Mouse (Mus musculus): Measurements from ENCODE around the gene Gpd2. TPM values are rescaled to one million over a fixed set of nuclear protein-coding genes. Genes with fewer than 3 reads are reported as not detected.

Gene Gpd2
- polyA plus RNA-seq, 1 experiment from 2014 or later, result 27.6 TPM

- Histone ChIP-seq H3K36me3 (no peaks in the 10 kb centered on the region), H3K9ac (replicated peaks) (no peak overlapping the region), H3K4me2 (replicated peaks) (no peak overlapping the region), H3K27ac (replicated peaks) (no peak overlapping the region), H3K27me3 (no peaks in the 10 kb centered on the region), H3K4me1 (no peaks in the 10 kb centered on the region), H3K9me3 (no peaks in the 10 kb centered on the region), H3K4me3 (no peak overlapping the region)
- no peak for ATAC-seq (replicated peaks)
- 77% methylated on average over 12 of the region's 12 CpGs for WGBS
Observed at GRCm38 (mm10) chr2:57356222-57356822, 118.9 kb downstream of the Gpd2 start.

- WGBS, result 90% methylated on average over 3 of the region's 3 CpGs
- no peak for ATAC-seq (replicated peaks)
- Histone ChIP-seq H3K4me3 (no peak overlapping the region), H3K9ac (replicated peaks) (no peak overlapping the region), H3K4me1 (no peaks in the 10 kb centered on the region), H3K36me3 (no peaks in the 10 kb centered on the region), H3K27ac (replicated peaks) (no peak overlapping the region), H3K27me3 (no peaks in the 10 kb centered on the region), H3K4me2 (replicated peaks) (no peak overlapping the region), H3K9me3 (no peaks in the 10 kb centered on the region)
Observed at GRCm38 (mm10) chr2:57362503-57362902, 125.1 kb downstream of the Gpd2 start.

- Histone ChIP-seq H3K9ac (replicated peaks) (0 out of 2 replicates have a peak overlapping the region, but pooled peaks have one; percentile 10), H3K9me3 (no peaks in the 10 kb centered on the region), H3K27me3 (no peaks in the 10 kb centered on the region), H3K4me2 (replicated peaks) (peak overlapping the region; percentile 34), H3K4me1 (peaks cover 43% of the 10 kb centered on the region), H3K36me3 (no peaks in the 10 kb centered on the region), H3K27ac (replicated peaks) (0 out of 2 replicates have a peak overlapping the region, but pooled peaks have one; percentile 25), H3K4me3 (peak overlapping the region; percentile 8; the same call in 1 of the 2 replicates)
- 22% methylated on average over 4 of the region's 4 CpGs for WGBS
- ATAC-seq (replicated peaks), result no peak
Observed at GRCm38 (mm10) chr2:57374647-57375046, 137.2 kb downstream of the Gpd2 start.

- WGBS, result 20% methylated on average over 7 of the region's 7 CpGs
- Histone ChIP-seq H3K4me1 (peaks cover 43% of the 10 kb centered on the region), H3K4me2 (replicated peaks) (0 out of 2 replicates have a peak overlapping the region, but pooled peaks have one; percentile 34)
Observed at GRCm38 (mm10) chr2:57375138-57375837, 137.9 kb downstream of the Gpd2 start.

GRCm38 (mm10) chr2:57378147-57378889 lies 140.9 kb downstream of the Gpd2 start:
- ATAC-seq (replicated peaks), result peak; percentile 80
- Histone ChIP-seq H3K4me2 (replicated peaks) (peak overlapping the region; percentile 5; the same call in 1 of the 2 replicates), H3K27me3 (no peaks in the 10 kb centered on the region), H3K9me3 (no peaks in the 10 kb centered on the region), H3K9ac (replicated peaks) (no peak overlapping the region), H3K4me3 (no peak overlapping the region), H3K27ac (replicated peaks) (no peak overlapping the region), H3K4me1 (peaks cover 43% of the 10 kb centered on the region), H3K36me3 (no peaks in the 10 kb centered on the region)
- 4% methylated on average over 8 of the region's 8 CpGs for WGBS

More at GRCm38 (mm10) chr2:57375138-57375837, 137.9 kb downstream of the Gpd2 start:
- ATAC-seq (replicated peaks), result peak; percentile 47
- H3K9me3 ChIP-seq, result no peaks in the 10 kb centered on the region
- 0 out of 2 replicates have a peak overlapping the region, but pooled peaks have one; percentile 25 for H3K27ac ChIP-seq (replicated peaks)
- no peaks in the 10 kb centered on the region for H3K36me3 ChIP-seq
- H3K27me3 ChIP-seq, result no peaks in the 10 kb centered on the region
- no peak overlapping the region for H3K9ac ChIP-seq (replicated peaks)
- H3K4me3 ChIP-seq, result no peak overlapping the region

- H3K9me3 ChIP-seq, result no peaks in the 10 kb centered on the region
- peaks cover 14% of the 10 kb centered on the region for H3K4me1 ChIP-seq
- H3K27me3 ChIP-seq, result no peaks in the 10 kb centered on the region
- no peak overlapping the region for H3K9ac ChIP-seq (replicated peaks)
- ATAC-seq (replicated peaks), result no peak
- no peak overlapping the region for H3K4me3 ChIP-seq
- H3K4me2 ChIP-seq (replicated peaks), result no peak overlapping the region
- no peaks in the 10 kb centered on the region for H3K36me3 ChIP-seq
- WGBS, result 93% methylated on average over 2 of the region's 2 CpGs
- no peak overlapping the region for H3K27ac ChIP-seq (replicated peaks)
Observed at GRCm38 (mm10) chr2:57384625-57385024, 147.2 kb downstream of the Gpd2 start.

GRCm38 (mm10) chr2:57387816-57388215 lies 150.4 kb downstream of the Gpd2 start:
- H3K27me3 ChIP-seq, result no peaks in the 10 kb centered on the region
- peaks cover 14% of the 10 kb centered on the region for H3K4me1 ChIP-seq
- ATAC-seq (replicated peaks), result peak; percentile 86
- no peak overlapping the region for H3K4me3 ChIP-seq
- no peak overlapping the region for H3K9ac ChIP-seq (replicated peaks)
- H3K4me2 ChIP-seq (replicated peaks), result no peak overlapping the region
- no peaks in the 10 kb centered on the region for H3K36me3 ChIP-seq
- H3K27ac ChIP-seq (replicated peaks), result peak overlapping the region; percentile 36
- 4% methylated on average over 7 of the region's 7 CpGs for WGBS
- no peaks in the 10 kb centered on the region for H3K9me3 ChIP-seq

- H3K36me3 ChIP-seq, result no peaks in the 10 kb centered on the region
- H3K27ac ChIP-seq (replicated peaks), result no peak overlapping the region
- H3K27me3 ChIP-seq, result no peaks in the 10 kb centered on the region
- H3K4me3 ChIP-seq, result no peak overlapping the region
- H3K9me3 ChIP-seq, result no peaks in the 10 kb centered on the region
- H3K9ac ChIP-seq (replicated peaks), result no peak overlapping the region
- no peak for ATAC-seq (replicated peaks)
- H3K4me2 ChIP-seq (replicated peaks), result no peak overlapping the region
- no peaks in the 10 kb centered on the region for H3K4me1 ChIP-seq
- WGBS, result 91% methylated on average over 4 of the region's 4 CpGs
Observed at GRCm38 (mm10) chr2:57395071-57395470, 157.6 kb downstream of the Gpd2 start.

- Histone ChIP-seq H3K4me3 (no peak overlapping the region), H3K4me1 (no peaks in the 10 kb centered on the region), H3K9me3 (no peaks in the 10 kb centered on the region), H3K36me3 (no peaks in the 10 kb centered on the region), H3K9ac (replicated peaks) (no peak overlapping the region), H3K27ac (replicated peaks) (no peak overlapping the region), H3K4me2 (replicated peaks) (no peak overlapping the region), H3K27me3 (no peaks in the 10 kb centered on the region)
- 82% methylated on average over 13 of the region's 13 CpGs for WGBS
- ATAC-seq (replicated peaks), result no peak
Observed at GRCm38 (mm10) chr2:57396061-57396460, 158.6 kb downstream of the Gpd2 start.

- Histone ChIP-seq H3K27me3 (no peaks in the 10 kb centered on the region), H3K36me3 (no peaks in the 10 kb centered on the region), H3K4me1 (no peaks in the 10 kb centered on the region), H3K4me3 (no peak overlapping the region), H3K9ac (replicated peaks) (no peak overlapping the region), H3K27ac (replicated peaks) (no peak overlapping the region), H3K4me2 (replicated peaks) (no peak overlapping the region), H3K9me3 (no peaks in the 10 kb centered on the region)
- WGBS, result 73% methylated on average over 3 of the region's 3 CpGs
- ATAC-seq (replicated peaks), result no peak
Observed at GRCm38 (mm10) chr2:57397727-57398126, 160.3 kb downstream of the Gpd2 start.

- ATAC-seq (replicated peaks), result no peak
- Histone ChIP-seq H3K27me3 (no peaks in the 10 kb centered on the region), H3K9me3 (no peaks in the 10 kb centered on the region), H3K4me1 (no peaks in the 10 kb centered on the region), H3K4me2 (replicated peaks) (no peak overlapping the region), H3K27ac (replicated peaks) (no peak overlapping the region), H3K4me3 (no peak overlapping the region), H3K36me3 (no peaks in the 10 kb centered on the region), H3K9ac (replicated peaks) (no peak overlapping the region)
- 79% methylated on average over 4 of the region's 4 CpGs for WGBS
Observed at GRCm38 (mm10) chr2:57407414-57408019, 170.1 kb downstream of the Gpd2 start.

- no peaks in the 10 kb centered on the region for H3K27me3 ChIP-seq
- no peak overlapping the region for H3K27ac ChIP-seq (replicated peaks)
- WGBS, result 87% methylated on average over 4 of the region's 4 CpGs
- no peaks in the 10 kb centered on the region for H3K4me1 ChIP-seq
- no peaks in the 10 kb centered on the region for H3K36me3 ChIP-seq
- no peaks in the 10 kb centered on the region for H3K9me3 ChIP-seq
- ATAC-seq (replicated peaks), result no peak
- no peak overlapping the region for H3K4me2 ChIP-seq (replicated peaks)
- H3K9ac ChIP-seq (replicated peaks), result no peak overlapping the region
- H3K4me3 ChIP-seq, result no peak overlapping the region
Observed at GRCm38 (mm10) chr2:57408413-57408812, 171.0 kb downstream of the Gpd2 start.
